Mouse (Mus musculus) gastrocnemius, postnatal 14 days (tissue): ENCODE measurements around the gene Slit3. TPM values are rescaled to one million over a fixed set of nuclear protein-coding genes. Genes with fewer than 3 reads are reported as not detected.

ENCODE experiments used
- DNase-seq: peaks from one replicate; pipeline ENCODE4 v3.0.0; 2021; ENCODE audit warnings: mixed read lengths
- intact Hi-C: fragments of 180-260 bp; cut with DNase I; formaldehyde crosslinking; loops from one replicate; pipeline ENCODE4 v1.15.1; 2025; ENCODE audit warnings: low total_unique reads
- total RNA-seq, 2 experiments: library from RNA; stranded (reverse); gene quantifications; 2 replicates each; pipeline ENCODE4 v1.2.3; 2021

Slit3 gene
- total RNA-seq, 2 experiments from 2014 or later, result 11.0 to 12.1 TPM

GRCm38 (mm10) chr11:35473617-35473996 lies 352.6 kb downstream of the Slit3 start:
- intact Hi-C loops, result no loop called here
- DNase-seq, result no peak

GRCm38 (mm10) chr11:35480146-35480545 lies 359.1 kb downstream of the Slit3 start:
- DNase-seq, result no peak
- intact Hi-C loops, result no loop called here

GRCm38 (mm10) chr11:35481611-35482363 lies 360.8 kb downstream of the Slit3 start:
- DNase-seq, result no peak
- intact Hi-C loops, result no loop called here

- no peak for DNase-seq
- intact Hi-C loops, result no loop called here
These were observed 366.9 kb downstream of the Slit3 start for GRCm38 (mm10) chr11:35487966-35488365.

- intact Hi-C loops, result no loop called here
These were observed 370.7 kb downstream of the Slit3 start for GRCm38 (mm10) chr11:35491701-35492100.

GRCm38 (mm10) chr11:35496874-35497273 lies 375.9 kb downstream of the Slit3 start:
- no peak for DNase-seq
- intact Hi-C loops, result no loop called here

More at GRCm38 (mm10) chr11:35491701-35492100, 370.7 kb downstream of the Slit3 start:
- DNase-seq, result no peak

GRCm38 (mm10) chr11:35497961-35498360 lies 376.9 kb downstream of the Slit3 start:
- intact Hi-C loops, result no loop called here
- DNase-seq, result no peak

- no peak for DNase-seq
- intact Hi-C loops, result no loop called here
These were observed 381.1 kb downstream of the Slit3 start for GRCm38 (mm10) chr11:35502128-35502527.

- intact Hi-C loops, result no loop called here
- DNase-seq, result no peak
These were observed 383.0 kb downstream of the Slit3 start for GRCm38 (mm10) chr11:35504051-35504450.

- DNase-seq, result no peak
- intact Hi-C loops, result no loop called here
These were observed 383.9 kb downstream of the Slit3 start for GRCm38 (mm10) chr11:35504916-35505315.

GRCm38 (mm10) chr11:35505316-35505715 lies 384.3 kb downstream of the Slit3 start:
- intact Hi-C loops, result no loop called here
- no peak for DNase-seq

- intact Hi-C loops, result no loop called here
- no peak for DNase-seq
These were observed 384.8 kb downstream of the Slit3 start for GRCm38 (mm10) chr11:35505817-35506216.

GRCm38 (mm10) chr11:35507781-35508390 lies 386.9 kb downstream of the Slit3 start:
- intact Hi-C loops, result no loop called here
- DNase-seq, result no peak

GRCm38 (mm10) chr11:35512686-35513085 lies 391.7 kb downstream of the Slit3 start:
- no peak for DNase-seq
- intact Hi-C loops, result no loop called here

- intact Hi-C loops, result no loop called here
- DNase-seq, result no peak
These were observed 392.3 kb downstream of the Slit3 start for GRCm38 (mm10) chr11:35513343-35513742.

GRCm38 (mm10) chr11:35522802-35523452 lies 401.9 kb downstream of the Slit3 start:
- intact Hi-C loops, result no loop called here
- DNase-seq, result no peak

GRCm38 (mm10) chr11:35523773-35524172 lies 402.7 kb downstream of the Slit3 start:
- intact Hi-C loops, result no loop called here
- DNase-seq, result no peak

- intact Hi-C loops, result no loop called here
- DNase-seq, result no peak
These were observed 405.3 kb downstream of the Slit3 start for GRCm38 (mm10) chr11:35526219-35526762.

- DNase-seq, result no peak
- intact Hi-C loops, result no loop called here
These were observed 406.9 kb downstream of the Slit3 start for GRCm38 (mm10) chr11:35527816-35528462.

- intact Hi-C loops, result no loop called here
These were observed 414.0 kb downstream of the Slit3 start for GRCm38 (mm10) chr11:35535027-35535426.

More at GRCm38 (mm10) chr11:35535027-35535426, 414.0 kb downstream of the Slit3 start:
- DNase-seq, result no peak
